Mouse (Mus musculus) E14TG2a.4 (cell line): ENCODE data around the gene Gm5294.

ENCODE experiments used
- CTCF ChIP-seq: conservative IDR thresholded peaks from 2 replicates; pipeline ENCODE4 v1.5.1; 2014; ENCODE audit warnings: low read length
- POU5F1 ChIP-seq: IDR thresholded peaks from 2 replicates; pipeline ENCODE4 v1.6.1; 2014; ENCODE audit warnings: low read length, borderline replicate concordance

GRCm38 (mm10) chr5:138804286-138804685, 15.6 kb upstream of the Gm5294 start:
- TF ChIP-seq CTCF = no peak
- no peak for TF ChIP-seq POU5F1
